Mouse (Mus musculus): ENCODE results near the gene Ppp1r15a. TPM values are rescaled to one million over a fixed set of nuclear protein-coding genes. Genes with fewer than 3 reads are reported as not detected.
A peak's percentile ranks its signal among the peaks of the same experiment; 100 is the strongest.
"Not testable (repeated sequence)": the region's sequence is repeated elsewhere in the genome, so short reads cannot be mapped to it uniquely, and the experiment has no call there.

Gene Ppp1r15a
- polyA plus RNA-seq, 1 experiment from 2014 or later = 14.6 TPM

DNA sequence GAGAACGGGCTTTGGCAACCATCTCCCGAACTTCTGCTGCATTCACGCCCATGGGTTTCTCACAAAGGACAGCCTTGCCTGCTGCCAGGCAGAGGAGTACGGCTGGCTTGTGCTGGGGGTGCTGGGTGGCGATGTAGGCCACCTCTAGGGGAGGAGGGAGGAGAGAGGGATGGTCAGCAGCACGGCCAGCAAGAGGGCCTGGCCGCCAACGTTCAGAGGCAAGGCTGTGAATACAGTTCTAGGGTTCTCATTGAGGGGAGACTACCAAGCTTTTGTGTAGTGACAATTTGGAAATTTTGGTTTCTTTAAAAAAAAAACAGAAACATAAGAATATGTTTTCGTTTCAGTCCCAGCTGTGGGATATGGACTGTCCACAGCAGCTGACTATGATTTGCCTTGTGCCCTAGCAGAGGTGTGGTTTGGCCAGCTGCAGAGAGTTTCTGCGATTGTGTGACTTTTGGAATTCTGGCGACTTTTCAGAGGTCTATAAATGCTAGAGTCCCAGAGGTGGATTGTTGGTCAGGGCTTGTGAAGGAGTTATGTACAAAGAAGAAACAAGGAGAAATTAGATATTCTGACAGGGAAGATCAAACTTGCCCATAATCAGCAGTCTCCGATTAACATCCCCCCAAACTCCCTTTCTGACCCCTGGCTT is 39.2 kb downstream of the Ppp1r15a start, which contains the start of gene Gm45808:
Gm45808 (minus strand) TSS at position 51 of the 655 bp plus-strand sequence.
- no peak for ATAC-seq (ENCODE audit: low FRiP score)
- no peak within 1 kb of the TSS for H3K9ac ChIP-seq
- no peak within 1 kb of the TSS for H3K4me3 ChIP-seq (replicated peaks)
- no peaks in the 10 kb centered on the region for H3K9me3 ChIP-seq
- peaks cover 25% of the 10 kb centered on the region for H3K4me1 ChIP-seq
- no peak within 1 kb of the TSS; the same call in 1 of the 2 replicates for H3K27ac ChIP-seq
- no peaks in the 10 kb centered on the region for H3K27me3 ChIP-seq
- WGBS = 84% methylated on average over 12 of the region's 12 CpGs
- H3K36me3 ChIP-seq (replicated peaks) = no peaks in the 10 kb centered on the region; the same call in 1 of the 2 replicates
- H3K4me2 ChIP-seq = no peak within 1 kb of the TSS

DNA sequence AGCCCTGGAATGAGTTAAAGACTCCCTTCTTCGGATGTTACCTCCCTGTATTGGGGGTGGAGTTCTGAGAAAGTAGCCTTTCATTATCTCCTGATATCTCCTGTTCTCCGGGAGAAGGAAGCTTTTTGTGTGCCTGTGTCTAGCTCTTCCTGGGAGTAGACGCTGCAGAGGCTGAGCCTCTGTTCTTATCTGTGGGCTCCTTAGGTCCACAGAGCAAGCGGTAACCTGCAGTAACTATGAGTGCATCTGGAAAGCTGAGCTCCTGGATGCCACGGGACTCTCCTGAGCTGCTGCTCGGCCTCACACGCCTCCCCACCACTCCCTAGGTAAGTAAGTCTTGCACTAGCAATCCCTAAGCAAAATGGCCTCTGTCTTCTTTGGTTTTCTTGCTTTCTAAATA is 39.9 kb downstream of the Ppp1r15a start:
- no peak for ATAC-seq (ENCODE audit: low FRiP score)
- Histone ChIP-seq H3K4me1 (peaks cover 23% of the 10 kb centered on the region), H3K27ac (no peak overlapping the region; the same call in 1 of the 2 replicates), H3K9ac (no peak overlapping the region), H3K36me3 (replicated peaks) (no peaks in the 10 kb centered on the region), H3K4me2 (no peak overlapping the region), H3K4me3 (replicated peaks) (no peak overlapping the region), H3K27me3 (no peaks in the 10 kb centered on the region), H3K9me3 (no peaks in the 10 kb centered on the region)
- 88% methylated on average over 7 of the region's 7 CpGs for WGBS

DNA sequence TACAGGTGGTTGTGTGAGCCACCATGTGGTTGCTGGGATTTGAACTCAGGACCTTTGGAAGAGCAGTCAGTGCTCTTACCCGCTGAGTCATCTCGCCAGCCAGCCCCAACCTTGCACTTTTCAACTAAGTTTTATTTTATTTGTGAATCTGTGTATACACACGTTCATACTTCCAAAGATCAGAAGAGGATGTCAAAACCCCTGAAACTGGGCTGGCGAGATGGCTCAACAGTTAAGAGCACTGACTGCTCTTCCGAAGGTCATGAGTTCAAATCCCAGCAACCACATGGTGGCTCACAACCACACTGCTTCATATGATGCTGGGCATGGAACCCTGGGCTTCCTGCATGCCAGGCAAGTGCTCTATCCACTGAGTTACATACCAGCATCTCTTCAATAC is 41.1 kb downstream of the Ppp1r15a start:
- peaks cover 16% of the 10 kb centered on the region for H3K4me1 ChIP-seq
- 96% methylated on average over 5 of the region's 5 CpGs for WGBS
- ATAC-seq (ENCODE audit: low FRiP score); H3K4me3 ChIP-seq (replicated peaks); H3K9ac ChIP-seq; H3K27me3 ChIP-seq; H3K9me3 ChIP-seq; H3K36me3 ChIP-seq (replicated peaks); H3K27ac ChIP-seq; H3K4me2 ChIP-seq: not testable (repeated sequence)

DNA sequence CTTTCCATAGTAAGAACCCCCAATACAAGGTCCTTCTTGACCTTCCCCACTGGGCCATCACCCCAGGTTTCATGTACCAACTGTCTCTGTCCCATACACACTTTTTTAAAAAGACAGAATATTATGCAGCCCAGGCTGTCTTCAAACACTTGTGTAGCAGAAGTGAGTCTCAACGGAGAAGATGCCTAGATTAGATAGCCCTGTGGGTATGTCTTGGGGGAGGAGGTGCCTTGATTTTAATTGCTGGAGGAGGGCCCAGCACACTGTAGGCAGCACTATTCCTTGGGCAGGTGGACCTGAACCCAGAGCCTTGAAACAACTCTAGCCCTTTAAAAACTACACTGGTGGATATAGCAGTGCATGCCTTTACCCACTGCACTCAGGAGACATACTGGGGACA is 43.9 kb downstream of the Ppp1r15a start:
- no peaks in the 10 kb centered on the region for H3K9me3 ChIP-seq
- 83% methylated on average over 1 of the region's 1 CpGs for WGBS
- no peaks in the 10 kb centered on the region for H3K4me1 ChIP-seq
- H3K9ac ChIP-seq = no peak overlapping the region
- H3K36me3 ChIP-seq (replicated peaks) = no peaks in the 10 kb centered on the region
- H3K27ac ChIP-seq = no peak overlapping the region
- H3K4me3 ChIP-seq (replicated peaks) = no peak overlapping the region
- H3K27me3 ChIP-seq = no peaks in the 10 kb centered on the region
- H3K4me2 ChIP-seq = no peak overlapping the region
- ATAC-seq (ENCODE audit: low FRiP score) = no peak

DNA sequence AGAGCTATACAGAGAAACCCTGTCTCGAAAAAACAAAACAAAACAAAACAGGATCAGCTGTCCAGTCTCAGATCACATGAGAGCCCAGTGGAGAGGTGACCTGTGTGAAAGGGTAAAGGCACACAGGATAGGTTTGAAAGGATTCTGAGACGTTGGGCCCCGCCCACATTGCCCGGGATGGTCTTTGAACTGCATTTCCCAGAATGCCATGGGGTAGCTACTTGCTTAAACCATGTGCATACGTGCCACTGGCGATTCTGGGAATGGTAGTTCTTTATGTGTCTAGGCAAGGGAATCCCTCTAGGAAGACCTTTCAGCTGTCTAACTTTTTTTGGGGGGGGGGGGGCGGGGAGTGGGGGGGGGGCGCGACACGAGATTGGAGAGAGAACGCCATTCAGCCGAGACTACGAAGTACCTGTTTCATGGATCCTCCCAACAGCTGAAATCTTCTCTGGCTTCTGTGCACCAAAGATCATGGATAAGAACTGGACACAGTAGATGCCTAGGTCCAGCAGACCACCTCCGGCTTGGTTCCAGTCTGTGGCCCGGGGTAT is 44.6 kb downstream of the Ppp1r15a start, which contains the start of gene Tulp2:
Tulp2 (plus strand) TSS at position 504 of the 554 bp plus-strand sequence.
- no peaks in the 10 kb centered on the region for H3K27me3 ChIP-seq
- no peaks in the 10 kb centered on the region for H3K9me3 ChIP-seq
- ATAC-seq (ENCODE audit: low FRiP score) = peak; percentile 87
- H3K4me1 ChIP-seq = no peaks in the 10 kb centered on the region
- WGBS = 51% methylated on average over 15 of the region's 15 CpGs
- no peaks in the 10 kb centered on the region for H3K36me3 ChIP-seq (replicated peaks)
- H3K9ac ChIP-seq = no peak within 1 kb of the TSS
- no peak within 1 kb of the TSS for H3K4me3 ChIP-seq (replicated peaks)
- no peak within 1 kb of the TSS for H3K4me2 ChIP-seq
- H3K27ac ChIP-seq = no peak within 1 kb of the TSS

DNA sequence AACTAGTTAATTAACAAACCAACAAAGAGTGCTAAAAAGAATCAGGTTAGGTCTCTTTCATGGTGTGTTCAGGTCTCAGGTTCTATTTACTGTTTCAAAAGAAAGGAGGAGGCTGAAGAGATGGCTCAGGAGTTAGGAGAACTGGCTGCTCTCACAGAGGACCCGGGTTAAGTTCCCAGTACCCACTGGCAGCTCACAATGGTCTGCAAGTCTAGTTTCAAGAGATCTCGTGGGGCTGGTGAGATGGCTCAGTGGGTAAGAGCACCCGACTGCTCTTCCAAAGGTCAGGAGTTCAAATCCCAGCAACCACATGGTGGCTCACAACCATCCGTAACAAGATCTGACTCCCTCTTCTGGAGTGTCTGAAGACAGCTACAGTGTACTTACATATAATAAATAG is 45.8 kb downstream of the Ppp1r15a start:
- WGBS = 79% methylated on average over 4 of the region's 4 CpGs
- H3K4me3 ChIP-seq (replicated peaks); H3K36me3 ChIP-seq (replicated peaks); H3K9ac ChIP-seq; H3K4me2 ChIP-seq; ATAC-seq (ENCODE audit: low FRiP score); H3K27ac ChIP-seq; H3K4me1 ChIP-seq; H3K27me3 ChIP-seq; H3K9me3 ChIP-seq: not testable (repeated sequence)

DNA sequence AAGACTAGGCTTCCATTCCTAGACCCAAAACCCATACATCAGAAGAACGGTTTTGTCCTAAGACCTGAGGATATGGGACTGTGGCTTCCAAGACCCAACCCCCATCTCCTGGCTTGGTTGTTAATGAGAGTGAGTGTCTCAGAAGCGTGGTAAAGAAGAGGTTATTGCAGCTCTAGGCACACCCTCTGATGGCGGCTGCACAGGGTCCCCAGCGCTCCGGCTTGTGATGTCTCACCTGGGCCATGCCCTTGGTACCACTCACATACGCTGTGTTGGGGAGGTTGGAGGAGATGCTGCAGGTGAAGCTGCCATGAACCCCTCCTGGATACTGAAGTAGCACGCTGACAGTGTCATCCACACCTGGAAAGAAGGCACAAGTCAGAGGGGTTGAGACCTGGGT is 47.3 kb downstream of the Ppp1r15a start:
- Histone ChIP-seq H3K9me3 (no peaks in the 10 kb centered on the region), H3K9ac (no peak overlapping the region), H3K4me3 (replicated peaks) (no peak overlapping the region), H3K36me3 (replicated peaks) (no peaks in the 10 kb centered on the region), H3K27me3 (no peaks in the 10 kb centered on the region), H3K4me1 (no peaks in the 10 kb centered on the region), H3K4me2 (no peak overlapping the region), H3K27ac (no peak overlapping the region)
- ATAC-seq (ENCODE audit: low FRiP score) = no peak
- 96% methylated on average over 7 of the region's 7 CpGs for WGBS

DNA sequence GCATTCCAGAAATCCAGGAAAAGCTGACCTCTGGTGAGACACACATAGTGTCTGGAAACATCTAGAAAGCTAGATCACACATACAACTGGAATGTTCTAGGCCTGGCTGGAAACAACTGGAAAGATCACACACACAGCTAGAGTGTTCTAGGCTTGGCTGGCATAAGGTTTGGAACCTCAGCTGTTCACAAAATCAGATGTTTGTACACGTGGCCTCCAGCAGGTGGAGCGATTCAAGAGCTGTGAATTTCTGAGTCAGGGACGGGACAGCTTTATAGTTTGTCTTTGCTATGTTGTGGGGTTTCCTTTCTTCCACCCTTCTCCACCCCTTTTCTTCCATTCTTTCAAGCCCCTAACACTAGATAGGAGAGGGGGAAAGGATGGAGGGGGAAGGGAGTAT is 49.1 kb downstream of the Ppp1r15a start:
- H3K4me1 ChIP-seq = no peaks in the 10 kb centered on the region
- no peaks in the 10 kb centered on the region for H3K27me3 ChIP-seq
- no peak overlapping the region for H3K27ac ChIP-seq
- H3K9me3 ChIP-seq = no peaks in the 10 kb centered on the region
- 11% methylated on average over 3 of the region's 3 CpGs for WGBS
- ATAC-seq (ENCODE audit: low FRiP score) = no peak
- H3K4me2 ChIP-seq = no peak overlapping the region
- no peak overlapping the region for H3K9ac ChIP-seq
- H3K4me3 ChIP-seq (replicated peaks) = no peak overlapping the region
- no peaks in the 10 kb centered on the region for H3K36me3 ChIP-seq (replicated peaks)

DNA sequence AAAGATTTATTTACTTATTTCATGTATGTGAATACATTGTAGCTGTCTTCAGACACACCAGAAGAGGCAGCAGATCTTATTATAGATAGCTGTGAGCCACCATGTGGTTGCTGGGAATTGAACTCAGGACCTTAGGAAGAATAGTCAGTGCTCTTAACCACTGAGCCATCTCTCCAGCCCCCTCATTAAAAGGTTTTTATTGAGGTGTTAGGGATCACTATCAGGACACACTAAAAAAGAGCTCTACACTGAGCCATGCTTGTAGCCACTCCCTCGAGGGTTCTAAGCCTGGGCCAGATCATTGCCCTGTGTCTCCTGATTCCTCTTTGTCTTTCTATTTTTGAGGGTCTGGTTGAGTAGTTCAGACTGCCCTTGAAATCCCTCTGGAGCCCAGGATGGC is 49.6 kb downstream of the Ppp1r15a start:
- Histone ChIP-seq H3K4me3 (replicated peaks) (no peak overlapping the region), H3K9ac (no peak overlapping the region), H3K27ac (no peak overlapping the region), H3K36me3 (replicated peaks) (no peaks in the 10 kb centered on the region), H3K4me2 (no peak overlapping the region), H3K27me3 (no peaks in the 10 kb centered on the region), H3K9me3 (no peaks in the 10 kb centered on the region), H3K4me1 (no peaks in the 10 kb centered on the region)
- WGBS = 36% methylated on average over 1 of the region's 1 CpGs
- no peak for ATAC-seq (ENCODE audit: low FRiP score)

DNA sequence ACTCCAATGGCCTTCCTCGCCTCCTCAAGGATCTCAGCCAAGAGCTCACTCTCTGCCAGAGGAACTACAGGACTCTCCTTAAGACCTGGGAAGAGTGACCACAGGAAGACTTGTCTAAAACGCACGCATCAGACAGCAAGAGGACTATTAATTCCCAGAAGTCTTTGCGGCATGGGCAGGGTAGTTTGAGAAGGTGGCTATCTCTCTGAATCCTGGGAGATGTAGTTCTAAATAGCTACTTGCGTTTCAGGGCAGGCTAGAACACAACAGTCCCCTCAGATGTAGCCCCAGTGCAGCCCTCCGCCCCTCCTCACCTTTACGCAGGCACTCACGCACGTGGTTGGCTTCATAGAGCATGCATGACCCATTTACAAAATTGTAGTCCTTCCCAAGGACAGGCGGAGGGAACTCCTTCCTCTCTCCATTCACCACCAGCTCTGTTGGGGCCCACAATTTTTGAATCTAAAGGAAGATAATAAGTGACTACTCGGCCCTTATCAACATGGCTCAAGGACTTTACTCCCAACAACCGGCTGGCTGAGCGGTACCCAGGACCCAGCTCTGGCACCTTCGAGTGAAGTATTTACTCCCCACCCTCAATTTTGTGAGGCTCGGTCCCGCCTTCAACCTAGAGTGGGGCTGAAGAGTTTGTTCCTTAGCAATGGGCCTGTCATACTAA is 50.6 kb downstream of the Ppp1r15a start:
- ATAC-seq (ENCODE audit: low FRiP score) = no peak
- Histone ChIP-seq H3K9me3 (no peaks in the 10 kb centered on the region), H3K27me3 (no peaks in the 10 kb centered on the region), H3K9ac (no peak overlapping the region), H3K36me3 (replicated peaks) (no peaks in the 10 kb centered on the region), H3K27ac (no peak overlapping the region), H3K4me1 (no peaks in the 10 kb centered on the region), H3K4me3 (replicated peaks) (no peak overlapping the region), H3K4me2 (0 out of 2 replicates have a peak overlapping the region, but pooled peaks have one; percentile 21)
- 77% methylated on average over 16 of the region's 16 CpGs for WGBS

All from forebrain, embryonic 12.5 days (tissue).